Mouse (Mus musculus) liver, embryonic 11.5 days (tissue): Measurements from ENCODE around the gene Prr23a1. TPM values are rescaled to one million over a fixed set of nuclear protein-coding genes. Genes with fewer than 3 reads are reported as not detected.

Source experiments
- ATAC-seq: fragments of 200-750 bp; cut with Nextera tagmentation; replicated peaks from 2 replicates; pipeline ENCODE4 v1.8.0; 2017; ENCODE audit warnings: moderate number of reproducible peaks, mild to moderate bottlenecking, moderate TSS enrichment, moderate library complexity; ENCODE audit not compliant: low FRiP score
- DNase-seq: peaks from one replicate; pipeline ENCODE4 v3.0.0-alpha.2; 2017; ENCODE audit warnings: low spot score
- H3K27ac ChIP-seq: fragments of 300-500 bp; sonication (generic); 2 replicates; pipeline ENCODE4 v1.5.1; 2014; ENCODE audit warnings: mild to moderate bottlenecking, low read depth, low read length, control low read depth
- H3K27me3 ChIP-seq: fragments of 300-500 bp; sonication (generic); replicated peaks from 2 replicates; pipeline ENCODE4 v1.6.1; 2014; ENCODE audit warnings: low read length, mixed read lengths; ENCODE audit not compliant: control insufficient read depth, insufficient read depth
- H3K36me3 ChIP-seq: fragments of 300-500 bp; sonication (generic); 2 replicates; pipeline ENCODE4 v1.6.1; 2014; ENCODE audit warnings: mild to moderate bottlenecking, low read length, moderate library complexity, mixed read lengths; ENCODE audit not compliant: control insufficient read depth, insufficient read depth
- H3K4me1 ChIP-seq: fragments of 300-500 bp; sonication (generic); replicated peaks from 2 replicates; pipeline ENCODE4 v1.6.1; 2014; ENCODE audit warnings: low read length, mixed read lengths; ENCODE audit not compliant: control insufficient read depth, insufficient read depth
- H3K4me2 ChIP-seq: fragments of 300-500 bp; sonication (generic); 2 replicates; pipeline ENCODE4 v1.6.1; 2014; ENCODE audit warnings: mild to moderate bottlenecking, control low read depth, moderate library complexity
- H3K4me3 ChIP-seq: fragments of 300-500 bp; sonication (generic); 2 replicates; pipeline ENCODE4 v1.5.1; 2014; ENCODE audit warnings: low read depth, low read length, control low read depth
- H3K9ac ChIP-seq: fragments of 300-500 bp; sonication (generic); 2 replicates; pipeline ENCODE4 v1.6.1; 2014; ENCODE audit warnings: low read depth, low read length, control low read depth
- H3K9me3 ChIP-seq: fragments of 300-500 bp; sonication (generic); 2 replicates; pipeline ENCODE4 v1.6.1; 2016; ENCODE audit warnings: low read length, inconsistent platforms, mixed read lengths; ENCODE audit not compliant: control insufficient read depth
- WGBS: fragments of 180-500 bp; shearing (Covaris S2); extraction: QIAGEN DNeasy Blood & Tissue Kit; methylation state at CpG from one replicate; pipeline ENCODE4 v1.1.7; 2014; 5-methylcytosine and 5-hydroxymethylcytosine counted together
- polyA plus RNA-seq: library from polyadenylated mRNA; unstranded; fragments of >200 nt; fragmentation: Nextera tagmentation; extraction: Ambion mirVana; gene quantifications from 2 replicates; pipeline ENCODE4 v1.2.1, GENCODE M21; 2014

The Prr23a1 gene
- polyA plus RNA-seq, 1 experiment from 2014 or later: not detected

GRCm38 (mm10) chr9:98818971-98819370 lies 23.3 kb upstream of the Prr23a1 start:
- ATAC-seq: no peak
- Histone ChIP-seq H3K4me2 (no peak overlapping the region), H3K4me3 (no peak overlapping the region), H3K27me3 (no peaks in the 10 kb centered on the region), H3K9me3 (no peaks in the 10 kb centered on the region), H3K27ac (no peak overlapping the region), H3K4me1 (no peaks in the 10 kb centered on the region), H3K9ac (no peak overlapping the region), H3K36me3 (no peaks in the 10 kb centered on the region)
- peak; percentile 23 for DNase-seq
- WGBS: 68% methylated on average over 5 of the region's 5 CpGs

- no peak overlapping the region for H3K4me2 ChIP-seq
- no peak overlapping the region for H3K4me3 ChIP-seq
- no peaks in the 10 kb centered on the region for H3K4me1 ChIP-seq
- ATAC-seq: no peak
- no peaks in the 10 kb centered on the region for H3K9me3 ChIP-seq
- no peaks in the 10 kb centered on the region for H3K27me3 ChIP-seq
- H3K27ac ChIP-seq: no peak overlapping the region
- DNase-seq: no peak
- H3K36me3 ChIP-seq: no peaks in the 10 kb centered on the region
- no peak overlapping the region for H3K9ac ChIP-seq
- 75% methylated on average over 2 of the region's 2 CpGs for WGBS
Measured at GRCm38 (mm10) chr9:98819481-98819880, 22.8 kb upstream of the Prr23a1 start.

- Histone ChIP-seq H3K4me3 (no peak overlapping the region), H3K36me3 (no peaks in the 10 kb centered on the region), H3K27me3 (no peaks in the 10 kb centered on the region), H3K4me1 (no peaks in the 10 kb centered on the region), H3K27ac (no peak overlapping the region), H3K9ac (no peak overlapping the region), H3K9me3 (no peaks in the 10 kb centered on the region), H3K4me2 (no peak overlapping the region)
- DNase-seq (no peak), ATAC-seq (no peak)
- 84% methylated on average over 4 of the region's 4 CpGs for WGBS
Measured at GRCm38 (mm10) chr9:98820461-98820860, 21.8 kb upstream of the Prr23a1 start.

DNA sequence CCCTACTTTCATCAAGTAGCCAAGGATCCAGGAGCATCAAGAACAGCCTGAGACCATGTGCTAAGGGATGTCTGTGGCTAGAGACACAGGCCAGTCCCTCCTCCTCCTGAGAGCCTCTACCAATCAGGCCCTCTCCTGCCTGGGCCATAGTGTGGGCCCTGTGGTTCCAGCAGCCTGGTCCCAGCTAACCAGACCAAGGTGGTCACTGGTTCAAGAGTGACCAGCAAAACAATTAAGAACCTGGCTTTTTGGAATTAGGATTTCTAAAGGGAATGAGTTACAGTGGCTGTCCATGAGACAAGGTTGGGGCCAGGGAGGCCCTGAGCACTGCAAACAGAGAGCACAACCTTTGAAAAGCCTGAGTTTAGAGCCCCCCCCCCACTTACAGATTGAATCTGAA lies 21.2 kb upstream of the Prr23a1 start:
- Histone ChIP-seq H3K4me1 (no peaks in the 10 kb centered on the region), H3K4me2 (no peak overlapping the region), H3K9ac (no peak overlapping the region), H3K27me3 (no peaks in the 10 kb centered on the region), H3K27ac (no peak overlapping the region), H3K4me3 (no peak overlapping the region), H3K36me3 (no peaks in the 10 kb centered on the region), H3K9me3 (no peaks in the 10 kb centered on the region)
- ATAC-seq (no peak), DNase-seq (no peak)

- H3K27ac ChIP-seq: no peak overlapping the region
- ATAC-seq (no peak), DNase-seq (no peak)
- H3K9ac ChIP-seq: no peak overlapping the region
- H3K4me1 ChIP-seq: no peaks in the 10 kb centered on the region
- no peaks in the 10 kb centered on the region for H3K36me3 ChIP-seq
- no peaks in the 10 kb centered on the region for H3K27me3 ChIP-seq
- H3K9me3 ChIP-seq: no peaks in the 10 kb centered on the region
- WGBS: 76% methylated on average over 7 of the region's 7 CpGs
- H3K4me2 ChIP-seq: no peak overlapping the region
- no peak overlapping the region for H3K4me3 ChIP-seq
Measured at GRCm38 (mm10) chr9:98823805-98824204, 18.5 kb upstream of the Prr23a1 start.

GRCm38 (mm10) chr9:98829508-98829907 lies 12.8 kb upstream of the Prr23a1 start:
- no peak overlapping the region for H3K4me3 ChIP-seq
- H3K4me2 ChIP-seq: no peak overlapping the region
- 48% methylated on average over 5 of the region's 5 CpGs for WGBS
- no peaks in the 10 kb centered on the region for H3K4me1 ChIP-seq
- H3K9me3 ChIP-seq: no peaks in the 10 kb centered on the region
- DNase-seq: no peak
- H3K27me3 ChIP-seq: no peaks in the 10 kb centered on the region
- no peak overlapping the region for H3K27ac ChIP-seq
- H3K36me3 ChIP-seq: no peaks in the 10 kb centered on the region
- no peak overlapping the region for H3K9ac ChIP-seq
- ATAC-seq: no peak

DNA sequence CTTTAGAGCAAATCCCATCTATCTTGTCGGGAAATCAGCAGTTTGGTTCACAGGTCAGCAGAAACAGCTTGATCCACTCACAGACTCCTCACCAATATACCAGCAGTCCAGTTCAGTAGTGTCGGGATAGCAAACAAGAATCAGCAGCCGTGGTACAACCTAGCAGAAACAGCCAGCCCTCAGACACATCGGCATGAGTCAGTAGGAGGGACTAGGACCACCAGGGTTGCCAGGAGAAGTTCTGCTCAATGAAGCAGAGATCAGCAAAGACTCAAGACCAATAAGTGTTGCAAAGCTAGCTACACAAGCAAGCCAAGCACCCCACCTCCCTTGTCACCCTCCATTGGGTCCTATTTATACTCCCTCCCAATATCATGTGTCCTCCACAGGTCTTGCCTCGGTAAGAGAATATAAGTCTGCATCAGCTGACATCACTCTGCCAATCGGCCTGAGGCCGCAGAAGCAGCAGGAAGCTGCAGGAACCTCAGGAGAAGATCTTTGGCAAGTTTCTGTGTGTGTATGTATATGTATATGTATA lies 4.7 kb upstream of the Prr23a1 start:
- H3K36me3 ChIP-seq: no peaks in the 10 kb centered on the region
- no peak overlapping the region for H3K27ac ChIP-seq
- ATAC-seq (no peak), DNase-seq (no peak)
- no peaks in the 10 kb centered on the region; the same call in 1 of the 2 replicates for H3K27me3 ChIP-seq
- H3K9ac ChIP-seq: no peak overlapping the region
- no peak overlapping the region for H3K4me2 ChIP-seq
- no peaks in the 10 kb centered on the region for H3K9me3 ChIP-seq
- no peak overlapping the region for H3K4me3 ChIP-seq
- no peaks in the 10 kb centered on the region for H3K4me1 ChIP-seq
- WGBS: 71% methylated on average over 7 of the region's 7 CpGs

GRCm38 (mm10) chr9:98856210-98856609 lies 13.9 kb downstream of the Prr23a1 start, which contains the start of gene Prr23a2:
TSS of gene Prr23a2 (plus strand) at chr9:98856494.
- no peak within 1 kb of the TSS for H3K4me2 ChIP-seq

DNA sequence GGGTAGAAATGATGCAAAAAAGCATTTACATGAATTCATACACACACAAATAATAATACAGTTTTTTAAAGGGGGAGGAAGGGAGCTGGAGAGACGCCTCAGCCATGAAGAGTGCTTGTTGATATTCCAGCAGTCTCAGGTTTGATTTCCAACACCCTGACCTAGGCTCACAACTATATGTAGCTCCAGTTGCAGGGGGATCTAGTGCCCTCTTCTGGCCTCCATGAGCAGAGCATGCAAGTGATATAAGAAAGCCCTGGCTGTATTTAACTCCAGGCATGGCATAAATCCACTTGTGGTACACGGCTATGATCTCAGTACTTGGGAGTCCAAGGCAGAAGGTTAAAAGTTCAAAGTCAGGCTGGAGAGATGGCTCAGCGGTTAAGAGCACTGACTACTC lies 21.2 kb downstream of the Prr23a1 start:
- ATAC-seq: no peak
- WGBS: 60% methylated on average over 3 of the region's 3 CpGs
- no peak overlapping the region for H3K4me3 ChIP-seq

More at GRCm38 (mm10) chr9:98856210-98856609, 13.9 kb downstream of the Prr23a1 start, which contains the start of gene Prr23a2:
- Histone ChIP-seq H3K27me3 (no peaks in the 10 kb centered on the region), H3K9me3 (no peaks in the 10 kb centered on the region), H3K27ac (no peak within 1 kb of the TSS), H3K36me3 (no peaks in the 10 kb centered on the region), H3K4me1 (no peaks in the 10 kb centered on the region), H3K9ac (no peak within 1 kb of the TSS), H3K4me3 (no peak within 1 kb of the TSS)
- ATAC-seq: no peak; the same call in 1 of the 2 replicates
- WGBS: 55% methylated on average over 18 of the region's 18 CpGs
- DNase-seq: no peak

More for the DNA sequence above, 21.2 kb downstream of the Prr23a1 start:
- Histone ChIP-seq H3K9me3 (no peaks in the 10 kb centered on the region), H3K27ac (no peak overlapping the region), H3K9ac (no peak overlapping the region), H3K4me2 (no peak overlapping the region), H3K36me3 (no peaks in the 10 kb centered on the region), H3K27me3 (peaks cover 7% of the 10 kb centered on the region), H3K4me1 (no peaks in the 10 kb centered on the region)
- DNase-seq: no peak
